Mouse (Mus musculus) kidney, adult 2 months (tissue): ENCODE results near the gene Slc22a6.

Experiments
- CTCF ChIP-seq: fragments of 200-500 bp; conservative IDR thresholded peaks from 2 replicates; pipeline ENCODE4 v1.5.1; 2011; ENCODE audit warnings: low read depth, mild to moderate bottlenecking, control low read depth, low read length, moderate library complexity, mixed read lengths; ENCODE audit not compliant: insufficient read depth, insufficient read length
- POLR2A ChIP-seq: fragments of 200-500 bp; IDR thresholded peaks from one replicate; pipeline ENCODE4 v1.6.1; 2011; ENCODE audit warnings: low read depth, low read length, control low read depth

GRCm38 (mm10) chr19:8656341-8656740 lies 38.5 kb downstream of the Slc22a6 start:
- TF ChIP-seq POLR2A, result no peak
- no peak for TF ChIP-seq CTCF
